Mouse (Mus musculus) left cerebral cortex, postnatal 14 days (tissue): Measurements from ENCODE around the gene Grap2. TPM values are rescaled to one million over a fixed set of nuclear protein-coding genes. Genes with fewer than 3 reads are reported as not detected.
"Not testable (repeated sequence)": the region's sequence is repeated elsewhere in the genome, so short reads cannot be mapped to it uniquely, and the experiment has no call there.

Source experiments
- DNase-seq, 2 experiments: peaks; one replicate each; pipeline ENCODE4 v3.0.0; 2021 to 2022; ENCODE audit warnings: low spot score in 2 of 2, mixed read lengths in 1 of 2
- intact Hi-C: fragments of 180-260 bp; cut with DNase I; formaldehyde crosslinking; loops from one replicate; pipeline ENCODE4 v1.15.1; 2025
- total RNA-seq, 2 experiments: library from RNA; stranded (reverse); gene quantifications; 2 replicates each; pipeline ENCODE4 v1.2.3; 2021

The Grap2 gene
- total RNA-seq, 2 experiments from 2014 or later = 0.87 to 1.0 TPM

- no peak for DNase-seq
- intact Hi-C loops = no loop called here
Measured at GRCm38 (mm10) chr15:80563634-80564208, 8.7 kb upstream of the Grap2 start.

GRCm38 (mm10) chr15:80565106-80565665 lies 7.2 kb upstream of the Grap2 start, which contains the start of gene Enthd1:
Enthd1 (minus strand) TSS chr15:80565156.
- intact Hi-C loops = no loop called here
- DNase-seq = no peak

DNA sequence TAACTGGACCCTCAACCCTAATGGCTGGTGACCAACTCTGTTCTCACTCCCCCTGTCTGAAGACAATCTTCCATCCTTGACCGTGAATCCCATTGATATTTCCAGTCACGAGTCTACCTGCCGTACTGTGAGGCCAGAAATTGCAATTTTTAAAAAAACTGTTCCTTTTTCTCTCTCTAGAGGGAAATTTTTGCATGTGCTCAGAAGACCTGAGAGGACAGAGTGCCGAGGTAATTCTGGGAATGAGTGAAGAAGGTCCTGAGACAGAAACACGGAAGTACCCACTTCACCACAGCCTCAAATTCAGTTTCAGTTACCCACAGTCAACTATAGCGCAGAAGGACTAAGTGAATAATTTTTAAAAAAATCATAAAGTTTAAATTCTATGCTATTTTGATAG lies 5.7 kb upstream of the Grap2 start:
- no peak for DNase-seq

DNA sequence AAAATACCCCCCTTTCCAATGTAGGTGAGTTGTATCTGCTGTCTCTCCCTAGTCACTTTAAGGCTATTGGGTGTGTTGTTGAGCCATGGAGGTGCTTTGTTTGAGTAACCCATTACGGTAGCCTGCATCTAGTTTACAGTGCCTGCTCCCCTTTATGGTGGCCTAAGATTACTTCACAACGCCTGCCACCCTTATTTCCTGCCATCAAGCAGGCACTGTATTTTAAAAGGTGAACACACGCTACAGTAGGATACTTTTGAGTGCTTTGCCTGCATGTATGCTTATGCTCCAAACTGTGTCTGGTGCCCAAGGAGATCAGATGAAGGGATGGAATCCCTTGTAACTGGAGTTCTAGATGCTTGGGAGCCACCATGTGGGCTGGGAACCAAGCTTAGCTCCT lies 5.3 kb upstream of the Grap2 start:
- no peak for DNase-seq
- intact Hi-C loops = no loop called here

More for the DNA sequence above, 5.7 kb upstream of the Grap2 start:
- intact Hi-C loops = no loop called here

GRCm38 (mm10) chr15:80567731-80568130 lies 4.7 kb upstream of the Grap2 start:
- DNase-seq = peak in 1 of 2 experiments; percentile 22
- intact Hi-C loops = no loop called here

DNA sequence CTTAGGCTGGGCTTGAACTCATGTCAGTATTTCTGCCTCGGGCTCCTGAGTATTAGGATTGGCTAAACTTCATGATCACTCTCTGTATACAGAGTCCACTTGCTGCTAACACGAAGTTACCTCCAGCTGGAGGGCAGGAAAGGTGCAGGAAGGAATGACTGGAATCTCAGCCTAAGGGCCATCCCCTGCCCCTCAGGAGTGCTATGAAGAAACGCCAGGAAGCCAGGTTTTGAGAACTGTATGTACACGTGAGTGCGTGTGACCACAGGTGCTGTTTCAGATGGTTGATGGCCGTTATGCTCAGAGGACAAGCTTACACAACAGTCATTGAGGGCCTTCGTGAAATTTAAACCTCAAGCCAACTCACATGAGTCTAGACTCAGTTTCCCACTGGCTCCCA lies 3.2 kb upstream of the Grap2 start:
- intact Hi-C loops = no loop called here
- DNase-seq = no peak

DNA sequence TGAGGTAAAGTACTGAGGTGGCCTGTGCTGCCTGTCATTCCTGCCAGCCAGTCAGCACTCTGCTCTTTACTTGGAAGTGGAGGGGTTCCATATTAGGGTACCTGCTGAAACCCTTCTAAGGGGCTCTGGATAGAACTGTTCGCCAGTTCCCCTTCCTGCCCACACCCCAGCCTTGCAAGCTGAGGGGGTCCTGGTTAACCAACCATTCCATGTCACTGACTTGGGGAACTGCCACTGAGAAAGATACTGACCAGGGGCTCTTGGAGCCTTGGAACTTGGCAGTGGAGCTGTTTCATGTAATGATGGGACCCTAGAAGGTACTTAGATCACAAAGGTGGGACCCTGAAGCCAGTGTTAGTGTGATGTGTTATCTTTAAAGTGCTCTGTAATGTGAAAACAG lies 2.2 kb upstream of the Grap2 start:
- DNase-seq = no peak
- intact Hi-C loops = no loop called here

GRCm38 (mm10) chr15:80571611-80572010 lies 783 bp upstream of the Grap2 start:
- DNase-seq = no peak
- intact Hi-C loops = no loop called here

- intact Hi-C loops = no loop called here
Measured at GRCm38 (mm10) chr15:80572811-80573520, 572 bp downstream of the Grap2 start.

GRCm38 (mm10) chr15:80574211-80575040 lies 2.0 kb downstream of the Grap2 start:
- intact Hi-C loops = no loop called here

More at GRCm38 (mm10) chr15:80572811-80573520, 572 bp downstream of the Grap2 start:
- no peak for DNase-seq

DNA sequence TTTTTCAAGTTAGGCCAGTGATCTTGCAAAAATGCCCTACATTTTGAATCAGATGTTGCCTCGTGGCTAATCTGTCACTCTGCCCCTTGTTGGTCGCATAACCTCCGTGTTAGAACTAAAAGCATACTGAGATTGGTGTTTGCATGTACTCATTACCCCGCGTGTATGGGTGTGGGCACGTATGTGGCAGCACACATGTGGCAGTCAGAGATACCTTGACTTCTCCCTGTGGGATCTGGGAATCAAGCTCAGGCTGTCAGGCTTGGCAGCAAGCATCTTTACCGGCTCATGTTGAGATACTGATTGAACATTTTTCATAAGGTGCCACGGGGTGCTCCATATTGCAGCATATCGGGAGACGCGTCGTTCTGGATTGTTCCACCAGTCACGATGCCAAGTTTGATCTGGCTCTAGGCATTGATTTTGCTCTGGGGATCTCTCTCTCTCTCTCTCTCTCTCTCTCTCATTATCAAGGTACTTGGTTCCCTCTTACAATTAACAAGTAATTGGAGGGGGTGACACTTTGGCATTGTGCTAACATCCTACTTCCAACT lies 3.5 kb downstream of the Grap2 start:
- DNase-seq = no peak
- intact Hi-C loops = no loop called here

More at GRCm38 (mm10) chr15:80574211-80575040, 2.0 kb downstream of the Grap2 start:
- DNase-seq = no peak

GRCm38 (mm10) chr15:80576415-80576994 lies 4.1 kb downstream of the Grap2 start:
- no peak for DNase-seq
- intact Hi-C loops = no loop called here

GRCm38 (mm10) chr15:80577166-80577960 lies 5.0 kb downstream of the Grap2 start:
- intact Hi-C loops = no loop called here
- DNase-seq = no peak

- DNase-seq = no peak
- intact Hi-C loops = no loop called here
Measured at GRCm38 (mm10) chr15:80579121-80579520, 6.7 kb downstream of the Grap2 start.

DNA sequence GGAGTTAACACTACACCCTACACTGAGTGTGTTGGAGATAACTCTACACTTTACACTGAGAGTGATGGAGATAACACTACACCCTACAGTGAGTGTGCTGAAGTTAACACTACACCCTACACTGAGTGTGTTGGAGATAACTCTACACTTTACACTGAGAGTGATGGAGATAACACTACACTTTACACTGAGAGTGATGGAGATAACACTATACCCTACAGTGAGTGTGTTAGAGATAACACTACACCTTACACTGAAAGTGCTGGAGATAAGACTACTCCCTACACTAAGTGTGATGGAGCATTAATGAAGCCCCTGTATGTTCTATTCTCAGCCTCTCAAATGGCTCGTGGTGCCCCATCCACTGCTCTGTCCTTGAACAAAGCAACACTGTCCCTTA lies 8.2 kb downstream of the Grap2 start:
- DNase-seq, intact Hi-C loops: not testable (repeated sequence)

DNA sequence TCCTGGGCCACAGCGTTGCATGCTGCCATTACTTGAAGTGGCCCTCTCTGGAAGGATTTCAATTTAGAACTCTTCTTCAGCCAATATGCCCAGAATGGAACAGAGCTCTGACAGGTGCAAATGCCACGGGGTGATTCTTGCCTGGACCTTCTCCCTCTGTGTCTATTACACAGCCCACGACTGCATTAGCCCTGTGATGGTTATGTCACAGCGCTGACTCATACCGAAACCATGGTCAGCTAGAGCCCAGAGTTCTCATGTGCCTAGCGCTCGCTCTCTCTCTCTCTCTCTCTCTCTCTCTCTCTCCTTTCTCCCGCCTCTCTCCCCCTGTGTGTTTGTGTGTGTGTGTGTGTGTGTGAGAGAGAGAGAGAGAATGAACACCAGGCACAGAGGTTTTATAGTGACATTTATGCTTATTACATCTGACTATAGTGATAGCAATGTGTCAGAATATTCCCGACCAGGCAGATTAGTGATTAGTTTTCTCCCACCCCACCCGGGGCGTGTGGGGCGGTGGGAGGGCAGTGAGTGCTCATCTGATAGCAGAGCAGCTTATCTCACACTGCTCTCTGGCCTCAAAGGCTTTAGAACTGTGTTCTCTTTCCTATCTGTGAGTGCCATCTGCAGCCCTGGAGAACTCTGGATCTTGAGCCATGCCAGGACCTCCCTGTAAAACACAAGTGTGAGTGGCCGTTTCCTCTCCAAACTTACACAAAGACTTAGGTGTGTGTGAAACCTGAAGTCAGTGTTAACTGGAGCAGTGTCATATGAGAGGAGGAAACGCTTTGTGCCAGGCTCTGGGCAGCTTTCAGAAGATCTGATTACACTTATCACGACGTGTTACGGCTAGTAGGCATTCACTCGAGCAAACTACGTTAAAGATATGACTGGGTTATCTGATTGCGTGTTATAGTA lies 10.4 kb downstream of the Grap2 start:
- intact Hi-C loops = no loop called here
- DNase-seq = no peak

DNA sequence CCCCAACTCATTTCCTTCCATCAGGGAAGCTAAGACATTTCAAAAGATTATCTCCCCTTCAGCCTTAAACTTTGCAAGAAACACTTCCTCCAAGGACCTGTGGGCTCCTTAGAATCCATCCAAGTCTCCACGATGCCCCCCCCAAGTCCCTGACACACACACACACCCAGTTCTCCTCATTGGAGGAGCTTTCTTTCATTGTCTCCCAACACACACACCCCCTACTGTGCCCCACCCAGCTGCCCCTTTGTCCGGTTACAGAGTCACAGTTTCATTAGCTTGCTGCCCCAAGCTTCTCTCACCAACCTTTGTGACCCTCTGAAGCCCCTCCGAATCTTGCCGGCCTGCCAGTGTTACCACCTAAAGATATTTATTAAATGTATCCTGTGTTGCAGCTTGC lies 13.9 kb downstream of the Grap2 start:
- DNase-seq = no peak
- intact Hi-C loops = no loop called here

GRCm38 (mm10) chr15:80590641-80591040 lies 18.2 kb downstream of the Grap2 start:
- intact Hi-C loops = no loop called here

More at GRCm38 (mm10) chr15:80590641-80591040, 18.2 kb downstream of the Grap2 start:
- no peak for DNase-seq
